Mouse (Mus musculus) lung, postnatal 4 days (tissue): ENCODE data around the gene Klhl18.
A peak's percentile ranks its signal among the peaks of the same experiment; 100 is the strongest.
"Not testable (repeated sequence)": the region's sequence is repeated elsewhere in the genome, so short reads cannot be mapped to it uniquely, and the experiment has no call there.

Experiments used
- DNase-seq, 2 experiments: peaks; one replicate each; pipeline ENCODE4 v3.0.0; 2021

Gene Klhl18

DNA sequence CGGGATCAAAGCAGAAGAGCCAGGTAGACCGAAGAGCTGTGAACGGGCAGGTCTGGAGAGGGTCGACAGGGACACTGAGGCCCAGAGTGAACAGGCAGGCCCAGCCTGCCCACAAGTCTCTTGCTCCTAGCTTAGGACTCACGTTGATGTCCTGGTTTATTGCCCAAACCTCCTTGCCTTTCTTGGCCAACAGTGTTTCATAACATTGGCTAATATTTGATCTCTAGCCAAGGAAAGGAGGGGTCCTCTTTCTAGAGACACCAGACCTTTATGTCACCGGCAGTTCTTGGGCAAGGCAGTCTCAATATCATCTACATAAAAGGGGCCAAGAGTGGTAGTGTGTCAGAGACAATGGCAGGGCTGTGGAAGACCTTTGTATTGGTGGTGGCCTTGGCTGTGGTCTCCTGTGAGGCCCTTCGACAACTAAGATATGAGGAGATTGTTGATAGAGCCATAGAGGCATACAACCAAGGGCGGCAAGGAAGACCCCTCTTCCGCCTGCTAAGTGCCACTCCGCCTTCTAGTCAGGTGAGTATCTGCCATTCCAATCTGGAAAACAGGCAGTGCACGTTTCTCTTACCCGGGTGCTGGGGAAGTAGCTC is 56.9 kb downstream of the Klhl18 start, which contains the start of gene Ngp:
Gene Ngp, plus strand, starts transcription at position 237 of the 602 bp plus-strand sequence.
- no peak for DNase-seq

DNA sequence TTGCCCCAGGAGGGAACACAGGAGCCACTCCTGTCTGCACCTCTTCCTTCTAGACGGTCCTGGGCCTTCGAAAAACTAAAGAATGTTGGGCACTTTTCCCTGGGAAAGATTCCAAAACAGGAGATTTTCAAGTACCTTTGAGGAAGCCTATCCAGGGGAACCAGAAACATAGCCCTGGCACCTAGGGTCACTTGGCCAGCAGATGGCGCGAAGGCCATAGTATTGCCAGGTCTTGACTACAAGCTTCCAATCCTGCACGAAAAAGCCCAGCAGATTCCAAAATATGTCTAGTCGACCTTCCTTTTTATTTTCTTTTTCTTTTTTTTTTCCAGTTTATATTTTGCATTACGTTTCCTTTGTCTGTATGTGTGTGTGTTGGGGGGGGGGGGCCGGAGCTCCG is 62.7 kb downstream of the Klhl18 start:
- peak; percentile 82 to 83 for DNase-seq

DNA sequence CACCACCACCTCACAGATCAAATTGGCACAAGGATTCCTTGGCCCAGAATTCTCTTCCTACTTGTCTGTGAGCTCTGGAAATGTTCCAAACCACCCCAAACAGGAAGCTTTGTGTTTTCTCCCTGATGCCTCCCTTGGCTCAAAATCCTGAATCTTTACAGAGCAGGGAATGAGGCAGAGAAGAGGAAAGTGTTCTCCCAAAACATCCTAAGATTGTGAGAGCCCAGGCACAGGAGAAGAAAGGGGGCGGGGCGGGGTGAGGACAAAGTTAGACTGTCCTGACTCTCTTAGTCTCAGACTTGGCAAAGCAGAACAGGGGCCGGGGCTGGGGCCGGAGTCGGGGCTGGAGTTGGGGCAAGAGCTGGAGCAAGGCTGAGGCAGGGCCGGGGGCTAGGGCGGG is 63.6 kb downstream of the Klhl18 start:
- peak; percentile 52 to 72 for DNase-seq

DNA sequence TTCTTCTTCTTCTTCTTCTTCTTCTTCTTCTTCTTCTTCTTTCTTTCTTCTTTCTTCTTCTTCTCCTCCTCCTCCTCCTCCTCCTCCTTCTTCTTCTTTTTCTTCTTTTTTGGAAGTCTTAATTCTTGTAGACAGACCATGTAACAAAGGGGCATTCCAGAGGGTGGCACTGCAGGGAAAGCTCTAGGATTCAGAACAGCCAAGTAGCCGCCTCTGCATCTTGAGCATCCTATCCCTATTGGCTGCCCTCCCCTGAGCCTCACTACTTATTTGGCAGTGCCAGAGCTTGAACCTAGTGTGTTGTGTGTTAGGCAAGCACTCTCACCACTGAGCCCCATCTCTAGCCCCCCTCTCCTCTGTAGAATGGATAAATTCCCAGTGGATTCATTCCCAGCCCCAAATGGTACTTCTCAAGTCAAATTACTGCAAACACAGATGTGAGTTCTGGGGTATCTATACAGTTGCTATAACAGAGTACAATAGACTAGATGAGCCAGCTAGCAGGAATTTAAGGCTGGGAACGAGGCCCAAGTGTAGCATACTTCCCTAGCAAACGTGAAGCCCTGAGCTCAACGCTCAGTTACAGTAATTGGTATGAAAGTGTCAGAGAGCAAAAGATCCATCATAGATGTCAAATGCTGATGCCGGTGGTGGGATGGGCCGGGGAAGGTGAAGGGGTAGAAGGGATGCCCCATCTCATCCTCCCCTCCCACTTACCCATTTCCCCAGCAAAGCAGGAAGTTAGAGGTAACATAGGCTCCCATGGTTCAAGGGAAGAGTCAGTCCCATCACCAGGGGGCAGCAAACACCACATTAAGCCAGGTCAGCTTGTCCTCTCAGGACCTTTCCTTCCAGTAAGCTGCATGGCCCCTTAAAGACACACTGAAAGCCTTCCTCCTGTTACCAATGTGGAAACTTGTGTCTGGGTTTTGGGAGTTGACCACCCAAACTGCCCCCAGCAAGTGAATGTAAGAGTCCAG is 65.3 kb downstream of the Klhl18 start:
- DNase-seq, result peak; percentile 83 to 90

DNA sequence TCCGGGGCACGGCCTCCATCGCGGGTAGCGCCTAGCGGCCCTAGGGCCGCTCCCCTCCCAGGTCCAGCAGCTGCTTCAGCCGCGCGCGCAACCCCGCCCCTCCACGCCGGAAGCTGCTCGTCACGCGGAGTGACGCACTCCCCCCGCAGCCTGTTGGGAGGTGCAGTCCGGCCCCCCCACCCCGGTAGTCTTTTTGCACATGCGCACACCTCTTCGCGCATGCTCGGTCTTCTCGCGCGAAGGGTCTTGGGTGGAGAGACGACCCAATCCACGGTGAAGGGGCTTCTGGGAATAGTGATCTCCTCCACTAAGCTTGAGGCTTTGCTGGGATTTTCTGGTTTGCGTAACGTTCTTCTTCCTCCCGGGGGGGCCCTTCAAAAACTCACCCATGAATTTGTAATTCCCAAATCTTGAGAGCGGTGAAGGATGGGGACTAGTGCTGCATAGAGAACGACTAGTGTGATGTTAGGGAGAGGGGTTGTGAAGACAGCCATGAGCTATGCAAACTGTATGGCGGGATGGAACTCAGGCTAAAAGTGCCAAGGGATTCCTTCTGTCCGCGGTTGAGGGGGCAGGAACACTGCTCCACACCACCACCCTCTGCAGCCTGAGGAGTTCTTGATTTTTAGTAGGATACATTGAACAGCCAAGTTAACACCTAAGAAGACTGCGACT is 68.3 kb downstream of the Klhl18 start, which contains the start of gene Ptpn23:
Gene Ptpn23, minus strand, starts transcription at position 115 of the 675 bp plus-strand sequence.
- peak; percentile 96 to 97 for DNase-seq

DNA sequence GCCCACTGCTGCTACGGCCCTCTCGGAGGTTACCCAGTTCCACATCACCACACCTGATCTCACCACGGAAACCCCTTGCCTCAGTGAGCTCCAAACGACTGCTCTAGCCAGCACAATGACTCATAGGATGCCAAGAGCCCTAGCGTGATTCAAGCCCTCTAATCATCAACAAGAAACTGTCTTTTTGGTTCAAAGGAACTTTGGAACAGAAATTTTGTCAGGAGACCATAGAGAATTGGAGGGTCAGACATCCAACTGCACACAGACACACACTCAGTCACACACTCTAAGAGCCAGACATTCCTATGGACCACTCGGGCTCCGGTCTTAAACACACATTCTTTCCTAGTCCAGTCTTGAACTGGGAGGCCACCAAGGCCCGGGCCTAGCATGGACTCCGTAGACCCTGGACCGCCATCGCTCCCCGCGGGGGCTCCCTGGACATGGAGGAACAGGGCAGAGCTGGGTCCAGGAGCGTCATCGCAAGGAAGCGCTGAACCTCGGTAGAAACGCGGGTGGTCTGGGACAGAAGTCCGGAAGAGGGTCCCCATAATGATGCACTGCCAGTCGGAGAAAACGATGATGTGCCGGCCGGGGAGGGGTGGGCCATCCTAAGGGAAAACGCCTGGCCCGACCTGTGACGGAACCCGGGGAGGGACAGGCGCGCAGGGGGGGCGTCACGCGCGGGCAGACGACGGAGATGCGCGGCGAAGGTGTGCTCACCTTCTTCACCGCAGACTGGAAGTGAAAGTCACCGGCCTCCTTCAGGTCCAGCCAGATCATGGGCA is 69.0 kb downstream of the Klhl18 start:
- DNase-seq, result no peak

DNA sequence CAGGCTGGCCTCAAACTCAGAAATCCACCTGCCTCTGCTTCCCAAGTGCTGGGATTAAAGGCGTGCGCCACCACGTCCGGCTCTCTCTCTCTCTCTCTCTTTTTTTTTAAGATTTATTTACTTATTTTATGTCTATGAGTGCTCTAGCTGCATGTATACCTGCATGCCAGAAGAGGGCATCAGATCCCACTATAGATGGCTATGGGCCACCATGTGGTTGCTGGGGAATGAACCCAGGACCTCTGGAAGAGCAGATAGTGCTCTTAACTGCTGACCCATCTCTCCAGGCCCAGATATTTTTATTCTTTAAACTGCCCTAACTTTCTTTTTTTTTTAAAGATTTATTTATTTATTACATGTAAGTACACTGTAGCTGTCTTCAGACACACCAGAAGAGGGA is 73.3 kb downstream of the Klhl18 start:
- DNase-seq, result not testable (repeated sequence)

DNA sequence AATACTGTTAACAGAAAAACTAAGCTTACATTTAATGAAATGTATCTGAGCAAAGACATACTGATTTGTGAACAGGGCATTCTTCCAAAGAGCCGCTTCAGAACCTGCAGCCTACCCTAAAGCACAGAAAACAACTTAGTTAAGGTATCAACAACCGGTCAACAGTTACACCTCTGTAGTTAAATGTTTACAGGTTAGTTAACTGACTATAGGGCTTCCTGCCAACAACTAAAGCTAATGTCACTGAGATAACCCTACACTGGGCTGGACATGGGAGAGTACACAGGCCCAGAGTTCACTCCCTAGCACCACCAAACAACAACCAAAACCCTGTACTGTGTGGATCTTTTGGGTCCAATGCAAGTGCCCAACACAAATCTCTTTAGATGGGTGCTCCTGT is 73.8 kb downstream of the Klhl18 start:
- DNase-seq, result no peak

DNA sequence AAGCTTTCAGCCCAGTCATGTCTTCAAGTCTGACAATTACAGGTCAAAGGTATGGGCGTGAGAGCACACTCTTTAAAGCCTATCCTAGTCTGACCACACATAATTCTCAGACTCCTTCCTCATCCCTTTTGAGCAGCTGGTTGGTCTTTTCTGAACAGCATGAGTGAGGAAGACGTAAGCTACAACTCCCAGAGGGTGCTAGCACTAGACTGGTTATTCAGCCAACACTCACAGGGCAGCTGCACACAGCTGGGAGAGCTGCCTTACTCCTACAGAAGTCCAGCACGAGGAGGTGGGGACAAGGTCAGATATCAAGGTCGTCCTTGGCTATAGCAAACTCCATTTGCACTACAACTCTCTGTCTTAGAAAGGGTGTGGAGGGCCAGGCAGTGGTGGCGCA is 75.8 kb downstream of the Klhl18 start:
- peak; percentile 40 to 74 for DNase-seq

DNA sequence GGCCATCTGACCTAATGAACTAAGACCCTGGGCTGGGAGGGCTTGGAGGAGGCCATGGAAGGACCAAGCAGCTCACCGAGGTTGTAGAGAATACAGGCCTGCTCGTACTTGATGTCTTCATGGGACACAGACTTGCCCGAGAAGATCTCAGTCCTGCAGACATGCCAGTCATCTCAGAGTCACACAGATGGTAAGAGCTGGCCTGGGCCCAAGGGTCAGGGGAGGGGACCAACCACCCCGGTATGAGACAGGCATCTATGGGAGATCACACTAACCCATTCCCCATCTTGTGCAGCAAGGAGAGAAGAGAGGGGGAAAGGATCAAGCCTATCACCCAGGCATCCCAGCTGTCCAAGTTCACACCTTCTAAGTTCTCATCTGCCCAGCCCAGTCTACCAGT is 83.2 kb downstream of the Klhl18 start:
- DNase-seq, result no peak

DNA sequence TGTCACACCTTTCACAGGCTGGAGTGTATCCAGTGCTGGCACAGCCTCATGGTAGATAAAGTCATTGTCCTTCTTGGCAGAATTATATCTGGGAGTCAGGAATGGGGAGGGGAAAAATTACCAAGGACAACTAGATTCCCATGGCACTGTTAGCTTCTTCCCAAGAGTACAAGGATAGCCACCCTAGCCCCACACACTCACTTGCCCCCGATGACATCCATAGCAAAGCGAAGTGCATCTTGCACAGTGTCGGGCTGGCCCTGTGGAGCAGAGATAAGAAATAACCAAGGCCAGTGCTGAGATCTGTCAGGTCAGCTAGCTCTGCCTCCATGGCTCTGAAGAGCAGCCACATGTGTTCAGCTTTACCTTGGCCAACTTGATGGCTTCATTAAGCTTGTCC is 85.7 kb downstream of the Klhl18 start:
- DNase-seq, result no peak

DNA sequence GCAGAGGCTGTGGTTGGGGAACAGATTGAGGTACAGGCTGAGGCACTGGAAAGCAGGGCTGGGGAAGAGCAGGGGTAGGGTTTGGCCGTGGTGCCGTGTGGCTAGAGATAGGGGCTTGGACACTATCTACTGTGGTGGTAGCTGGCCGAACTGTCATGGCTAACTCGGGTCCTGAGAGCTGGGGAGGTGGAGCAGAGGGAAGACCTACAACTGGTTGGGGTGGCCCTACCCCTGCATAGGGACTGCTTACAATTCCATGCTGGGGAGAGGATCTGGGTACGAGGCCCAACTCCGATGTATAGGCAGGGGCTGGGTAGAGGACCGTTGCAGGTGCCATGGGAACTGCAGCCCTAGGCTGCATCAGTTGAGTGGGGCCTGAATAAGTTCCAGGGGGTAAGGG is 88.5 kb downstream of the Klhl18 start:
- no peak for DNase-seq

DNA sequence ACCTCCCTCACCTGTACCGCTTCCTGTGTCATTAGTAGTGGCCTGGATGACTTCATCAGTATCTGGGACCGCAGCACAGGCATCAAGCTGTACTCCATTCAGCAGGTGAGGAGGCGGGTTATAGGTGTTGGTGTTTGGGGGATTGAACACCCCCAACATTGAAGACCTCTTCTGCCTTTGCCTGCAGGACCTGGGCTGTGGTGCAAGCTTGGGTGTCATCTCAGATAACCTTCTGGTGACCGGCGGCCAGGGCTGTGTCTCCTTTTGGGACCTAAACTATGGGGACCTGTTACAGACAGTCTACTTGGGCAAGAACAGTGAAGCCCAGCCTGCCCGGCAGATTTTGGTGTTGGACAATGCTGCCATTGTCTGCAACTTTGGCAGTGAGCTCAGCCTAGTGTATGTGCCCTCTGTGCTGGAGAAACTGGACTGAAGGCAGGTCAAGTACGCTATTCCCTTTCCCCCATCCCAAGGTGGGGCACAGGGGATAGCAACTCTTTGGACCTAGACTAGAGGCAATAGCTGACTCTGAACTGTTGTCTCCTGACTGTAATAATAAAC is 92.0 kb downstream of the Klhl18 start:
- DNase-seq, result no peak

DNA sequence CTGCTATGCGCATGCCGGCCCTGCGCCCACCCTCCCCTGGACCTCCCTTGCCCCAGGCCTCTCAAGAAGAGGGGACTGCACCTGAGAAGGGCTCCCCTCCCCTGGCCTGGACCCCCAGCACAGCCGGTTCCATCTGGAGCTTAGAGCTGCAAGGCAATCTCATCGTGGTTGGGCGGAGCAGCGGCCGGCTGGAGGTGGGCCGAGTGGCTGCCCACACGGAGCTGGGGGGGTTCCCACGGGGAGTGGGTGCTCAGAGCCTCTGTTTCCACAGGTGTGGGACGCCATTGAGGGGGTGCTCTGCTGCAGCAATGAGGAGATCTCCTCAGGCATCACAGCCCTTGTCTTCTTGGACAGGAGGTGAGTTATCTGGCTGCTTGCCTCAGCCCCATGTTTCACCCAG is 95.2 kb downstream of the Klhl18 start:
- no peak for DNase-seq

DNA sequence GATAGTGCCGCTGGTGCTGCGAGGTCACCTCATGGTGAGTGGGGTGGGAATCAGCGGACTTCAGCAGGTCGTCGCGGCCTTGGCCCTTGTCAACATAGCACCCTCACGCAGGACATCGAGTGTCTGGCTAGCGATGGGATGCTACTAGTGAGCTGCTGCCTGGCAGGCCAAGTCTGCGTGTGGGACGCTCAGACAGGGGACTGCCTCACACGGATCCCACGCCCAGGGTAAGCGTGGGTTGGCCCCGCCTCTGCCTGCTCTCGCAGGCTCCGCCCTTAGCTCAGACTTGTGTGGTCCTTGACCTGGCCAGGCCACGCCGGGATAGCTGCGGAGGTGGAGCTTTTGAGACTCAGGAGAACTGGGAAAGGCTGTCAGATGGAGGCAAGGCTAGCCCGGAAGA is 95.8 kb downstream of the Klhl18 start:
- no peak for DNase-seq

DNA sequence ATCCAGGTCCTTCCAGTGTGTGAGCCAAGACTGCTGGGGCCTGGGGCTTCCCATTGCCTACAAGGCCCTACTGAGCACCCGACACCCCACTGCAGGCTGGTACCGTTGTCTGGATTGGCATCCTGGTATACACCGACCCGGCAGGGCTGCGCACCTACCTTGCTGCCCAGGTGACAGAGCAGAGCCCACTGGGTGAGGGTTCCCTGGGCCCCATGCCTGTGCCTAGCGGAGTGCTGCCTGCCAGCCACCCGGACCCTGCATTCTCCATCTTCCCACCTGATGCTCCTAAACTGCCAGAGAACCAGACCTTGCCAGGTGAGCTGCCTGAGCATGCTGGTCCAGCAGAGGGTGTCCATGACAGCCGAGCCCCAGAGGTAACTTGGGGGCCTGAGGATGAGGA is 97.1 kb downstream of the Klhl18 start:
- DNase-seq, result no peak

DNA sequence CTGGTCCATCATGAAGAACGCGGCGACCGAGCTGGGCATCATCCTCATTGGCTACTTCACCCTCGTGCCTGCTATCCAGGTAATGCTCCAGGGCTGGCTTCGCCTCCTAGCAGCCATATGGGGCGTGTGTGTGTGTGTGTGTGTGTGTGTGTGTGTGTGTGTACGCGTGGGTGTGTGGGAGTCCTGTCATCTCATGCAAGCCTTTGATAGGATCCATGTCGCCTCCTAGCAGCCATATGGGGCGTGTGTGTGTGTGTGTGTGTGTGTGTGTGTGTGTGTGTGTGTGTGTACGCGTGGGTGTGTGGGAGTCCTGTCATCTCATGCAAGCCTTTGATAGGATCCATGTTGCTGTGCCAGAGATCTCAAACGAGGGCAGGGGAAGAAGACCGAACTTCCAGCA is 98.8 kb downstream of the Klhl18 start:
- not testable (repeated sequence) for DNase-seq
